Mouse (Mus musculus): ENCODE measurements around the gene Zfand6.

Gene Zfand6

DNA sequence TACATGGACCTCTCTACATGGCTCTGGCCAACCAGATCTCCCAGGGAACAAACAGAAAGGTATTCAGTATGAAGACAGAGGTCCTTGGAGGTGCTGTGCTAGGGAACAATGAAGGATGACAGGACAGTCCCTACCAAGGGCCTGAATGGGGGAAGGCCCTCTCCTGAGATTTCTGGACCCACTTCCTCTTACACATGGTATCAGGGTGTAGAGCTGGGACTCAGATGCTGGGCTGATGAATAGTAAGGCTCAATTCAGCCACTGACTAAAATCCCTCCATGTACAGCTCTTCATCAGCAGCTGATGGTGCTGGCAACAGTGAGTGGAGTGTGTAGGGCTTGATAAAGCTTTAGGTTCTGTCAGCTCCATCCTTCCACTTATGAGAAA, 94.8 kb downstream of the Zfand6 start:
- in situ Hi-C loops (cut with MboI, MseI) = loop anchor here (5.0 to 10.0 kb wide), 2 partner anchors 150 to 177 kb away; no protein-coding TSS in a partner anchor

DNA sequence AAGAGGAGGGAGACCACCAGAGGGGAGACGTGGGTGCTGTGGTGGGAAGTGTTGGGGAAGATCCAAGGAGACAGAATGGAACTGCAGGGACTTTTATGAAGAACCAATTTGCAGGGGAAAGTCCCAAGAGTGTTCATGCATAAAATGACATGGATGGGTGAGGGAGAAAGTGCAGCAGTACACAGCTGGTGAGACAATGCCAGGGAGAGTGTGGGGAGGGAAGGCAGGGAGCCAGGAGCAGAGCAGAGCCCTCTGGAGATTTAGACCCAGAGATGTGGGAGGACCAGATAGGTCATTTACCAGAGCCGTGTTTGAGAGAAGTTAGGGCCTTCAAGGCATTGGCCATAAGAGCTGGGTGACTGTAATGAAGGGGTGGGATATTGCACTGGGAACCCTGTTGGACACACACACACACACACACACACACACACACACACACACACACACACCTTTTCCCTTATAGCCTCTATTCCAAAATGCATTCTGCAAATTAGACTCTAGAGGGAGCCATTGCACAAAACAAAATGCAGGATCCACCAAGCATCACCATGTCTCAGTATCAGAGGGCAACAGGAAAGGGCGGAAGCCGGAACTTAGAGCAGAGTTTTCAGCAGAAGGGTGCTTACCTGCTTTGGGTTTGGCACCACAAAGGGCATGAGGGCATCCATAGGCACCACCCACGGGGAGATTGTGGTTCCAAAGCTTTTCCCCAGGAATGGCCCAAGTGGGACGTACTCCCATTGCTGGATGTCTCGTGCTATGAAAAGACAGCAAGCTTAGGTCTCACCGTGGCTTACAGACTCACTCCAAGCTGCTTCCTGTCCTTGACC, 95.5 kb downstream of the Zfand6 start:
- in situ Hi-C loops (cut with MboI, MseI) = loop anchor here (5.0 to 10.0 kb wide), 2 partner anchors 150 to 178 kb away; no protein-coding TSS in a partner anchor

DNA sequence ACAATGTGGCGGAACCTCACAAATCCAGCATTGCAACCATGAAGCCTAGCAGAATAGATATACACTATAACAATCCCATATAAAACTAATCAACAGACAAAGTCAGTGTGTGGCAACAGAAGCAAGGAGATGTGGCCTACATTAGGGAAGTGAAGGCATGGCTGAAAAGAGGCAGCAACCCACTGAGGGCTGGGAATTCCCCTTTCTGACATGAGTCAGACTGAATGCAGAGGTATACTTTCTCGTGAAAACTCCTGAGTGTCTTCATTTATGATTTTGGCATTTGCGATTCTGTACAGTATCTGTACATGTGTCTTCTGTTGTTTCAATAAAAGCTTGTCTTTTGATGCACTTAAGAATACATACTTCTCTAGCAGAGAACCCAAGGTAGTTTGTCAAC, 98.4 kb downstream of the Zfand6 start:
- in situ Hi-C loops (cut with MboI, MseI) = loop anchor here (5.0 to 10.0 kb wide), 2 partner anchors 153 to 181 kb away; no protein-coding TSS in a partner anchor

DNA sequence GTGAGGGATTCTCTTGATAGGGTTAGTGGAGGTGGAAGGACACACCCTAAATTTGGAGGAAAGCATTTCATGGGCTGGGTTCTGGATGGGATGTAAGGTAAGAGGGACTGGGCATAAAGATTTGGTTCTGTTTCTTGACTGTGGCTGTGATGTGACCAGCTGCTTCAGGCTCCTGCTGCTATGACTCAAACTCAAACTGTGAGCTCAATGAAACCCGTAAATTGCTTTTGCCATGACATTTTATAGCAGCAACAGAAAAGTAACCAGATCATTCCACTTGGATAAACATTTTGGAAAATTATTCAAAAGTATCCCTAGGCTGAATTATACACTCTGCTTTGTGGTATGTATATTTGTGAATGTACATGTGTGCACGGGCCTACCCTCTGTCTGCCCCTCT, 99.1 kb downstream of the Zfand6 start:
- in situ Hi-C loops (cut with MboI, MseI) = loop anchor here (5.0 to 10.0 kb wide), 2 partner anchors 154 to 182 kb away; no protein-coding TSS in a partner anchor

DNA sequence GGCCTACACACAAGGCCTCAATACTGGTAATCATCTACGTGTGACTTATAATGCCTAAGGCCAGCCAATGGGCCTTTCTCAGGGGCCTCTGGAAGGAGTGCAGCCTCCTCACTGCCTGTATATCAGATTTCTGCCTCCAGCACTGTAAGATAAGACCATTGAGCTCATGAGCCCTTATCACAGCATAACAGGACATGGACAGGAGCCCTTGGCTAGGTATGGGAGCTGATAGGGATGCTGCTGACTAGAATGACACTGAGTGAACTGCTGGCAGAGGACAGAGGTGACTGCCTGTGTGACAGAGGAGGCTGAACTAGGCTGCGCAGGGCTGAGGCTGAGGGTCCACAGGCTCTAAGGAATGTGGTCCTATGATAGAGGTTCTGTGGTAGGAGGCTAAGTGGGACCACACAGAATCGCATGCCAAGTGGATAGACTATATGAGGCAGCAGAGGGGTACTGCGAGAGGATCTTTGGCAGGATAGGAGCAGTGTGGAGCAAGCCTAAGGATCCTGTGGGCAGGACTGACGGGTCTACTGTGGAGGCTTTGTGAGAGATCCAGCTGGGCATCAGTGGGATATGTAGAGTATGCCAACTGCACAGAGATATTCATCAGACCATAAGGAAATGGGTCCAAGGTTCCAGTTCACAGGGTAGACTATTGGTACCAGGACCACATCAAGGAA, 102.5 kb downstream of the Zfand6 start:
- in situ Hi-C loops (cut with MboI, MseI) = no loop called here

DNA sequence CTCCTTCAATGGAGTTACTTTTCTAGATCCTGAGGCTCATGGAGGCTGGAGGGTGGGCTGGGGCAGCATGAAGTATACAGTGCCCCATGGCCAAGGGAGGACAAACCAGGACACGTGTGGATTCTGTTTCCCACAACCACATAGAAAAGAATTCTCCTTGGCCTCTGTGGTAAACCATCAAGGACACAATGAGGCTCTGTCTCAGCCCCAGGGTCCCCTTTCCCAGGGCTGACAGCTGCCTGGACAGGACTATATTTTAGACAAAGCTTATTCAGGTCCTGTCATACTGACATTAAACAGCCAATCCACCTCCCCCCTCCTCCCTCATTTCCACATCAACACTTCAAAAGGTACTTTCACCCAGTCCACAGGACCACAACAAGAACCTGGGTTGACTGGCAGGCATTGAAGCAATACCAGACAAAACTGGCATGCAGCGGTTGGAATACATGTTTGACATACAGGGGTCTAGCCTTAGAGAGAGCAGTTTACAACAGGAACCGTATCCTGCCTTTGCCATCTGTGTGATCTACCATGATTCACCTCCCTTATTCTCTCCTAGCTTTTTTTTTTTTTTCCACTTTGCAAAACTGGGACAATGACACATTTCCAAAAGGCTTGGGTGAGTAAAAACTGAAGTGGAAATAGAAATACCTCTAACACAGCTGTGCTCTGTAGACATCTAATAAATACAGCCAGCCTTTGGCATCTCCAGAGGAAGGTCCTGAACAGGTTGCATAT, 103.2 kb downstream of the Zfand6 start:
- in situ Hi-C loops (cut with MboI, MseI) = no loop called here

DNA sequence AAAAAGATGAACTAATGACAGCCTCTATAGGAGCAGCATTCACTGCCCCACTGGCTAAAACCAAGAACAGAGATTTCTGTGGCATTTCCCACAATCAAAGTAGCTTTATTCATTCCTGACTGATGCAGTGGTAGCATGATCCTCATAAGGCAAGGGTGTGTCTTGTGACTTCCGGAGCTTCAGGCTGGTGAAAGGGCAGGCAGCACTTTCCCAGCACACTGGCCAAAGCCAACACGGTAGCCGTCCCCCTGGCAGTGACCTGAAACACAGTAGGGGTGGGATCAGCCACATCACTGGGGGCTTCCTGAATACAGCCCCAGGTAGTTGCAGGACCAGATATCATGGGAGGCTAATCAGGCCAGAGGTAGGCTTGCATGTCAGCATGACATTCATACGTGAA, 104.7 kb downstream of the Zfand6 start:
- in situ Hi-C loops (cut with MboI, MseI) = no loop called here

DNA sequence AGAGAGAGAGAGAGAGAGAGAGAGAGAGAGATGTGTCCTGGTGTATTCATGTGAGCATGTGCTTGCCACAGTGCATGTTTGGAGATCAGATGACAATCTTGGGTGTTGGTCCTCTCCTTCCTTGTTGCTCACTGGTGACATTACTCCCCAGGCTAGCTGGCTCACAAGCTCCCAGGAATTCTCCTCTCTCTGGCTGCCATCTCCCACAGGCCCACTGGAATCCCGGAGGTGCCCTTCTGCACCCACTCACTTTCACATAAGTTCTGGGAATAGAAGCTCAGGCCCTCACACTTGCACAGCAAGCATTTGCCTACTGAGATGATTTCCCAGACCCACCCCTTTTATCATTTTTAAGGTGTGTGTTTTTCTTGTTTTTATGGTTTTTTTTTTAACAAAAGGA, 110.0 kb downstream of the Zfand6 start:
- in situ Hi-C loops (cut with MboI, MseI) = no loop called here

DNA sequence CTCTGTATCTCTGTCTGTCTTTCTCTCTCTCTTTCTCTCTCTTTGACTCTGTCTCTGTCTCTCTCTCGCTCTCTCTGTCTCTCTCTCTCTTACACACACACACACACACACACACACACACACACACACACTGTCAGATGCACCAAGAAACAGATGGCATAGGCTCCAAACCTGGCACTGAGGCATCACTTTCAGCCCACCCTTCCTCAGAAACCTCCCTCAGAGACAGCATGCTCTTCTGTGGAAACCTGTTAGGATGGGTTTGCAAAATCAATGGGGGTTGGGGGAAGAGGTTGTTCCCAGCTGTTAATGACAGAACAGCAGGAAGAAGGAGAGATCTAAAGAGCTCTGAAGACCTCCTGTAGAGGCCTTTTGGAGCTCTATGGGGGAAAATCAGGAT, 110.9 kb downstream of the Zfand6 start:
- in situ Hi-C loops (cut with MboI, MseI) = no loop called here

DNA sequence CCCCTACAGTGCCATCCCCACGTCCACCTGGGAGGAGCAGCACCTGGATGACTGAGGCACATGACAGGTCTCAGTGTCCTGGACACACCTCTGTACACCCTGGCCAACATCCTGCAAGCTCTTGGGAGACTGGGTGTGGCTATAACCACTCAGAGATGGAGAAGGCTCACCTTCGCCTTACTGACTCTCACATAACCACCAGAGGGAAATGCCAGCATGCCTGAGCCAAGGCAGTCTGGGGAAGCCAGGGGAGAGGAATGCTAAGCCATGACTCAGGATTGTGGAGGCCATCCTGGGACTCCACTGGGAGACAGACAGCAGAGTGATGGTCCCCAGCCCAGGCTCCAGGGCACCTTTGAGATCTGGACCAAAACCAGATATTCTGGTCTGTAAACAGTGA, 112.7 kb downstream of the Zfand6 start:
- in situ Hi-C loops (cut with MboI, MseI) = no loop called here

DNA sequence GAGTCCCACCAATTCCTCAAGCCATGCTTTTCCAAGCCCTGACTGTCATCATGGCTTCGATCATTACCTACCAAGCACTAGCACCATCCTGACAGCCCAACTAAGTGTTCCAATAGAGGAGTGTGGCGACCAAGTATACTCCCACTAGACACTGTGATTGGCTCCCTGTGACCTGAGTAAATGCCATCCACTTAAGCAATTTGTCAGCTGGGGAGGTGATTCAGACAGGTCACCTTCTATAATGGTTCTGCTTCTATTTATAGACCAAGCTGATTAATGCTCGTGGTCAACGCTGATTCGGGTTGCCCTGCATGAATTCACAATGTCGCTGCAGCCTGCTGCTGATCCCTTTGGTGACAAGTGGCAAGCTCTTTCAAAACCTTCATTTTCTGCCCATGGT, 123.6 kb downstream of the Zfand6 start:
- in situ Hi-C loops (cut with MboI, MseI) = no loop called here

DNA sequence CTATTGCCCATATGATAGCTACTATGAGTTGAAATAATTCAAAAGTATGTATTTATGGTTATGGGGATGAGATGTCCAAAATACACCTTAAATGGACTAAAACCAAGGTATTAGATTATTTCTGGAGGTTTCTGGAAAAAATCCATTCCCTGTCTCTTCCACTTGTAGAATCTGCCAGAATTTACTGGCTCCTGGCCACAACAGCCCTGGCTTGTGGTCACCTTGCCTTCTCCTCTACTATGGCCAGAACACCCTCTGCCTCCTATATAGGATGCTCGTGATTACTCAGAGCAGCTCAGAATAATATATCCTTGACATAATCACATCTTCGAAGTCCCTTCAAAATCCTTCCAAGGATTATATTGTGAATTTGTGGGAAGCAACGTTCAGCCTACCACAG, 125.5 kb downstream of the Zfand6 start:
- in situ Hi-C loops (cut with MboI, MseI) = no loop called here
